In the genomic region with DNA sequence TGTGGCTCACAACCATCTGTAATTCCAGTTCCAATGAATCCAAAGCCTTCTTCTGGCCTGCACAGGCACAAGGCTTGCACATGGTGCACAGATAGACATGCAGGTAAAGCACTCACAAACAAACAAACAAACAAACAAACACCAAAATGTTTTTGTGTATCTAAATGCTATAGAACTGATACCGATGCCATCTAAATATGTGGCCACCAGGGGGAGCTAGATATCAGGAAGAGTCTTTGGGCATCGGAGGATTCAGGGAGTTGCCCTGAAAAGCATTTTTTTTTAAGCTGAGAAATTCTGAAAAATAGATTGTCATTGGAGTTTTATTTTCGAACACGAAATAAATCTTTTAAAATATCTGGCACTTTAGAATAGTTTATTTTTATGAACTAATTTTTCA, we compare ENCODE assay signal across 8 mouse cellular contexts. TPM values are rescaled to one million over a fixed set of nuclear protein-coding genes. Genes with fewer than 3 reads are reported as not detected.
A peak's percentile ranks its signal among the peaks of the same experiment; 100 is the strongest.
DNase-seq lines count a peak whose midpoint lies in the region; ATAC-seq and TF ChIP-seq lines count a peak whose summit lies in the region.

No protein-coding gene starts in this region.

- in situ Hi-C loops in CH12.LX (cut with MboI; ENCODE audit: low pct_ligation_motif_present, low pct_unique_long_range_greater_than_20kb, low sequenced_read_pairs): no loop called here

- no peaks in the 10 kb centered on the region for H3K27me3 ChIP-seq in hindbrain, embryonic 11.5 days (ENCODE audit: control insufficient read depth, insufficient read depth, low read length)
- H3K27me3 ChIP-seq in hindbrain, embryonic 16.5 days (replicated peaks; ENCODE audit: control insufficient read depth, insufficient read depth, low read length): no peaks in the 10 kb centered on the region
- no peaks in the 10 kb centered on the region for H3K27me3 ChIP-seq in CH12.LX (replicated peaks)
- H3K27me3 ChIP-seq in forebrain, embryonic 11.5 days (ENCODE audit: control insufficient read depth, insufficient read depth, low read length): no peaks in the 10 kb centered on the region

- no peak overlapping the region for H3K4me3 ChIP-seq in hindbrain, embryonic 11.5 days (ENCODE audit: low read depth, low read length)
- no peak overlapping the region for H3K4me3 ChIP-seq in hindbrain, embryonic 16.5 days (ENCODE audit: low read length)
- no peak overlapping the region for H3K4me3 ChIP-seq in CH12.LX (replicated peaks in 1 of 3; ENCODE audit: low read depth in 2 of 3, low read length in 2 of 3, poor library complexity in 1 of 3)
- H3K4me3 ChIP-seq in forebrain, embryonic 11.5 days (ENCODE audit: low read depth, low read length): no peak overlapping the region
- H3K4me3 ChIP-seq in lung, adult 2 months (replicated peaks; ENCODE audit: extremely low read depth, low read depth, low read length): no peak overlapping the region

- no peaks in the 10 kb centered on the region for H3K4me1 ChIP-seq in hindbrain, embryonic 11.5 days (replicated peaks; ENCODE audit: control insufficient read depth, insufficient read depth, low read length)
- no peaks in the 10 kb centered on the region for H3K4me1 ChIP-seq in hindbrain, embryonic 16.5 days (ENCODE audit: control insufficient read depth, insufficient read depth, low read depth, low read length)
- H3K4me1 ChIP-seq in CH12.LX (ENCODE audit: control insufficient read depth in 1 of 2, insufficient read depth in 2 of 2): no peaks in the 10 kb centered on the region
- H3K4me1 ChIP-seq in forebrain, embryonic 11.5 days (replicated peaks; ENCODE audit: control insufficient read depth, insufficient read depth, low read length): no peaks in the 10 kb centered on the region
- no peaks in the 10 kb centered on the region for H3K4me1 ChIP-seq in lung, adult 2 months (ENCODE audit: control insufficient read depth, insufficient read depth, low read length)

- no peak overlapping the region for H3K27ac ChIP-seq in hindbrain, embryonic 11.5 days (ENCODE audit: low read depth, low read length)
- no peak overlapping the region for H3K27ac ChIP-seq in hindbrain, embryonic 16.5 days (ENCODE audit: low read depth, low read length)
- no peak overlapping the region for H3K27ac ChIP-seq in CH12.LX (ENCODE audit: insufficient read depth, low read depth)
- H3K27ac ChIP-seq in forebrain, embryonic 11.5 days (ENCODE audit: low read depth, low read length): no peak overlapping the region

- TF ChIP-seq CTCF in CH12.LX (conservative IDR thresholded peaks at IDR 0.05 in 1 of 2, IDR thresholded peaks at IDR 0.05 in 1 of 2; ENCODE audit: low read depth in 2 of 2, low read length in 2 of 2): peak; percentile 67 to 81
- 0 out of 2 replicates have a peak, but pooled peaks have one; percentile 17 for TF ChIP-seq CTCF in lung, adult 2 months (IDR thresholded peaks at IDR 0.05; ENCODE audit: insufficient read depth, low read length)

- no peak for TF ChIP-seq POLR2A in CH12.LX (IDR thresholded peaks at IDR 0.05; ENCODE audit: low read depth, low read length)
- TF ChIP-seq POLR2A in lung, adult 2 months (IDR thresholded peaks at IDR 0.05; ENCODE audit: borderline replicate concordance, extremely low read depth, low read depth, low read length): no peak

- no peak for ATAC-seq in hindbrain, embryonic 11.5 days (ENCODE audit: low FRiP score)
- ATAC-seq in hindbrain, embryonic 16.5 days: no peak
- ATAC-seq in forebrain, embryonic 11.5 days (replicated peaks; ENCODE audit: low FRiP score): no peak

- DNase-seq in hindbrain, embryonic 11.5 days (ENCODE audit: low spot score): peak; percentile 85
- DNase-seq in CH12.LX (ENCODE audit: extremely low read depth): peak; percentile 71
- DNase-seq in c-Kit-negative CD71-positive TER-119-positive erythroid progenitor cells, embryonic 14.5 days (ENCODE audit: low read depth, low spot score): peak; percentile 60
- DNase-seq in forebrain, embryonic 11.5 days (ENCODE audit: low spot score): peak; percentile 66
- DNase-seq in kidney, postnatal 14 days: peak; percentile 64
- DNase-seq in lung, adult 2 months: peak; percentile 26
- DNase-seq in skeletal muscle tissue, adult 2 months (ENCODE audit: low read depth, low spot score): peak; percentile 45

- no peaks in the 10 kb centered on the region for H3K9me3 ChIP-seq in hindbrain, embryonic 11.5 days (ENCODE audit: control insufficient read depth, low read length)
- no peaks in the 10 kb centered on the region for H3K9me3 ChIP-seq in hindbrain, embryonic 16.5 days (ENCODE audit: control insufficient read depth, low read length)
- H3K9me3 ChIP-seq in CH12.LX (replicated peaks; ENCODE audit: low read length): no peaks in the 10 kb centered on the region
- H3K9me3 ChIP-seq in forebrain, embryonic 11.5 days (ENCODE audit: control insufficient read depth, low read length): no peaks in the 10 kb centered on the region

- H3K4me2 ChIP-seq in hindbrain, embryonic 11.5 days (replicated peaks; ENCODE audit: low read depth, low read length): no peak overlapping the region
- no peak overlapping the region for H3K4me2 ChIP-seq in hindbrain, embryonic 16.5 days (ENCODE audit: low read length)
- H3K4me2 ChIP-seq in CH12.LX (ENCODE audit: insufficient read depth, low read depth, poor library complexity, severe bottlenecking): no peak overlapping the region
- no peak overlapping the region for H3K4me2 ChIP-seq in forebrain, embryonic 11.5 days (ENCODE audit: low read depth, low read length, severe bottlenecking)

- H3K9ac ChIP-seq in hindbrain, embryonic 11.5 days (ENCODE audit: low read depth, low read length): no peak overlapping the region
- H3K9ac ChIP-seq in hindbrain, embryonic 16.5 days (ENCODE audit: low read depth, low read length): no peak overlapping the region
- no peak overlapping the region for H3K9ac ChIP-seq in CH12.LX (ENCODE audit: insufficient read depth, low read depth)
- no peak overlapping the region for H3K9ac ChIP-seq in forebrain, embryonic 11.5 days (ENCODE audit: low read length)

- 20% methylated on average over 4 of the region's 4 CpGs for WGBS in hindbrain, embryonic 11.5 days
- WGBS in hindbrain, embryonic 16.5 days: 12% methylated on average over 4 of the region's 4 CpGs
- 21% methylated on average over 4 of the region's 4 CpGs for WGBS in forebrain, embryonic 11.5 days
- WGBS in lung, adult 2 months: 7% methylated on average over 4 of the region's 4 CpGs

- TF ChIP-seq EP300 in CH12.LX (IDR thresholded peaks at IDR 0.05; ENCODE audit: low read length): no peak

- dilution Hi-C loops in CH12.LX (cut with MboI; ENCODE audit: extremely low pct_ligation_motif_present, extremely low pct_unique_long_range_greater_than_20kb, low sequenced_read_pairs): no loop called here

- TF ChIP-seq RAD21 in CH12.LX (IDR thresholded peaks at IDR 0.05; ENCODE audit: low read depth, low read length): peak; percentile 76

- H3K79me2 ChIP-seq in CH12.LX (replicated peaks; ENCODE audit: control insufficient read depth, extremely low read depth, insufficient read depth, poor library complexity, severe bottlenecking): no peaks in the 10 kb centered on the region

- H3K36me3 ChIP-seq in hindbrain, embryonic 11.5 days (ENCODE audit: control insufficient read depth, insufficient read depth, low read length): no peaks in the 10 kb centered on the region
- H3K36me3 ChIP-seq in hindbrain, embryonic 16.5 days (ENCODE audit: control insufficient read depth, insufficient read depth, low read length): no peaks in the 10 kb centered on the region
- H3K36me3 ChIP-seq in CH12.LX (replicated peaks in 1 of 2; ENCODE audit: control insufficient read depth in 1 of 2, insufficient read depth in 1 of 2, low read length in 1 of 2): no peaks in the 10 kb centered on the region
- H3K36me3 ChIP-seq in forebrain, embryonic 11.5 days (ENCODE audit: control insufficient read depth, insufficient read depth, low read length): no peaks in the 10 kb centered on the region

TF ChIP-seq in CH12.LX, 34 proteins besides CTCF, POLR2A, EP300 and RAD21:
- TF ChIP-seq NELFE (IDR thresholded peaks at IDR 0.05; ENCODE audit: low read depth, low read length) (no peak), ETS1 (conservative IDR thresholded peaks at IDR 0.05; ENCODE audit: low read depth, low read length) (no peak), SMC3 (IDR thresholded peaks at IDR 0.05; ENCODE audit: low read depth, low read length) (peak; percentile 88), ZNF384 (IDR thresholded peaks at IDR 0.05; ENCODE audit: low read depth, low read length) (peak; percentile 83), HCFC1 (IDR thresholded peaks at IDR 0.05; ENCODE audit: low read depth, low read length) (no peak), POLR2AphosphoS2 (IDR thresholded peaks at IDR 0.05; ENCODE audit: low read depth, low read length) (no peak), RCOR1 (conservative IDR thresholded peaks at IDR 0.05; ENCODE audit: low read depth, low read length) (no peak), JUND (conservative IDR thresholded peaks at IDR 0.05; ENCODE audit: low read depth, low read length) (no peak), MAFK (IDR thresholded peaks at IDR 0.05; ENCODE audit: insufficient replicate concordance, low read length) (no peak), E2F4 (IDR thresholded peaks at IDR 0.05; ENCODE audit: insufficient replicate concordance, low read depth, low read length) (no peak), ZC3H11A (IDR thresholded peaks at IDR 0.05; ENCODE audit: low read depth, low read length) (peak; percentile 19; the same call in 1 of the 2 replicates), ZKSCAN1 (IDR thresholded peaks at IDR 0.05; ENCODE audit: borderline replicate concordance, low read depth, low read length) (no peak)
TF ChIP-seq in CH12.LX: peak in this region for 3.

RNA-seq across cellular contexts. Expression of a gene that starts 43.8 kb away (rescaled TPM):
- polyA plus RNA-seq in hindbrain, embryonic 11.5 days (2014; fragmentation: Nextera tagmentation; extraction: Ambion mirVana): 50.3 and 54.5 TPM in 2 replicates
- 45.4 and 45.6 TPM in 2 replicates for polyA plus RNA-seq in hindbrain, embryonic 16.5 days (2015; fragmentation: Nextera tagmentation; extraction: Ambion mirVana)
- total RNA-seq in CH12.LX (2012; rRNA removed) (20.1 and 22.4 TPM in 2 replicates), CH12.LX (2014; rRNA removed) (30.0 and 32.1 TPM in 2 replicates)
- polyA plus RNA-seq in CH12.LX (2012; ENCODE audit: insufficient read length, low read depth): 22.0 and 22.6 TPM in 2 replicates
- polyA plus RNA-seq in forebrain, embryonic 11.5 days (2014; fragmentation: Nextera tagmentation; extraction: Ambion mirVana): 43.9 and 47.3 TPM in 2 replicates
- polyA plus RNA-seq in lung, adult 2 months (2012; rRNA removed): 54.0 and 57.1 TPM in 2 replicates

RNA-seq across cellular contexts. Expression of a gene that starts 44.2 kb away (rescaled TPM):
- 23.7 and 26.1 TPM in 2 replicates for polyA plus RNA-seq in hindbrain, embryonic 11.5 days (2014; fragmentation: Nextera tagmentation; extraction: Ambion mirVana)
- 6.1 and 6.4 TPM in 2 replicates for polyA plus RNA-seq in hindbrain, embryonic 16.5 days (2015; fragmentation: Nextera tagmentation; extraction: Ambion mirVana)
- 10.0 and 10.2 TPM in 2 replicates for total RNA-seq in CH12.LX (2012; rRNA removed)
- total RNA-seq in CH12.LX (2014; rRNA removed): 14.2 and 15.7 TPM in 2 replicates
- polyA plus RNA-seq in CH12.LX (2012; ENCODE audit: insufficient read length, low read depth): 7.4 and 9.4 TPM in 2 replicates
- 20.4 and 21.8 TPM in 2 replicates for polyA plus RNA-seq in forebrain, embryonic 11.5 days (2014; fragmentation: Nextera tagmentation; extraction: Ambion mirVana)
- 0.92 and 1.2 TPM in 2 replicates for polyA plus RNA-seq in lung, adult 2 months (2012; rRNA removed)

Comparison
In these comparisons a context has a peak if more than half of its experiments do, and no peak if none do; other contexts are left out.
1. DNase-seq: peak in every context shown above with its lines; median percentile 85 in hindbrain, embryonic 11.5 days; 71 in CH12.LX; 66 in forebrain, embryonic 11.5 days; 64 in kidney, postnatal 14 days; 60 in c-Kit-negative CD71-positive TER-119-positive erythroid progenitor cells, embryonic 14.5 days; 45 in skeletal muscle tissue, adult 2 months; 26 in lung, adult 2 months.